Mouse (Mus musculus) kidney, embryonic 14.5 days (tissue): ENCODE measurements around the gene Cox7a2l. TPM values are rescaled to one million over a fixed set of nuclear protein-coding genes. Genes with fewer than 3 reads are reported as not detected.

Source experiments
- ATAC-seq: fragments of 200-750 bp; cut with Nextera tagmentation; 2 replicates; pipeline ENCODE4 v1.8.0; 2017; ENCODE audit warnings: moderate number of reproducible peaks, mild to moderate bottlenecking, moderate TSS enrichment, moderate library complexity; ENCODE audit not compliant: low FRiP score, low TSS enrichment
- H3K27ac ChIP-seq: fragments of 300-500 bp; sonication (generic); 2 replicates; pipeline ENCODE4 v1.5.1; 2014; ENCODE audit warnings: low read depth, mild to moderate bottlenecking, low read length, moderate library complexity, mixed read lengths
- H3K27me3 ChIP-seq: fragments of 300-500 bp; sonication (generic); 2 replicates; pipeline ENCODE4 v1.6.1; 2014; ENCODE audit warnings: mild to moderate bottlenecking, low read length; ENCODE audit not compliant: control insufficient read depth, insufficient read depth
- H3K36me3 ChIP-seq: fragments of 300-500 bp; sonication (generic); 2 replicates; pipeline ENCODE4 v1.6.1; 2014; ENCODE audit warnings: low read length, mixed read lengths; ENCODE audit not compliant: control insufficient read depth, insufficient read depth
- H3K4me1 ChIP-seq: fragments of 300-500 bp; sonication (generic); 2 replicates; pipeline ENCODE4 v1.6.1; 2014; ENCODE audit warnings: low read length, mixed read lengths; ENCODE audit not compliant: control insufficient read depth, insufficient read depth
- H3K4me2 ChIP-seq: fragments of 300-500 bp; sonication (generic); replicated peaks from 2 replicates; pipeline ENCODE4 v1.6.1; 2014; ENCODE audit warnings: low read depth, mild to moderate bottlenecking, low read length
- H3K4me3 ChIP-seq: fragments of 300-500 bp; sonication (generic); 2 replicates; pipeline ENCODE4 v1.5.1; 2014; ENCODE audit warnings: mild to moderate bottlenecking, low read length
- H3K9ac ChIP-seq: fragments of 300-500 bp; sonication (generic); 2 replicates; pipeline ENCODE4 v1.6.1; 2014; ENCODE audit warnings: low read depth, mild to moderate bottlenecking, low read length, moderate library complexity
- H3K9me3 ChIP-seq: fragments of 300-500 bp; sonication (generic); 2 replicates; pipeline ENCODE4 v1.6.1; 2016; ENCODE audit warnings: low read length; ENCODE audit not compliant: control insufficient read depth
- WGBS: fragments of 180-500 bp; shearing (Covaris S2); extraction: QIAGEN DNeasy Blood & Tissue Kit; methylation state at CpG from one replicate; pipeline ENCODE4 v1.1.7; 2014; 5-methylcytosine and 5-hydroxymethylcytosine counted together
- polyA plus RNA-seq: library from polyadenylated mRNA; unstranded; fragments of >200 nt; fragmentation: Nextera tagmentation; extraction: Ambion mirVana; gene quantifications from 2 replicates; pipeline ENCODE4 v1.2.1, GENCODE M21; 2014

Gene Cox7a2l
- polyA plus RNA-seq: 199 and 214 TPM in 2 replicates

GRCm38 (mm10) chr17:83517280-83518015 is at the start of gene Cox7a2l:
Gene Cox7a2l, minus strand, starts transcription at chr17:83517330.
- Histone ChIP-seq H3K9ac (no peak within 1 kb of the TSS), H3K4me3 (no peak within 1 kb of the TSS), H3K4me1 (peaks cover 15% of the 10 kb centered on the region; the same call in 1 of the 2 replicates), H3K27me3 (no peaks in the 10 kb centered on the region), H3K9me3 (no peaks in the 10 kb centered on the region), H3K4me2 (no peak within 1 kb of the TSS), H3K36me3 (no peaks in the 10 kb centered on the region), H3K27ac (no peak within 1 kb of the TSS)
- no peak for ATAC-seq
- WGBS: 87% methylated on average over 8 of the region's 8 CpGs

GRCm38 (mm10) chr17:83565506-83565905 is 48.4 kb upstream of the Cox7a2l start:
- WGBS: 74% methylated on average over 4 of the region's 4 CpGs
- H3K4me1 ChIP-seq: no peaks in the 10 kb centered on the region
- no peak overlapping the region for H3K4me3 ChIP-seq
- H3K9ac ChIP-seq: no peak overlapping the region
- ATAC-seq: no peak
- H3K9me3 ChIP-seq: no peaks in the 10 kb centered on the region
- no peaks in the 10 kb centered on the region for H3K27me3 ChIP-seq
- no peak overlapping the region for H3K4me2 ChIP-seq
- H3K27ac ChIP-seq: no peak overlapping the region
- H3K36me3 ChIP-seq: no peaks in the 10 kb centered on the region

GRCm38 (mm10) chr17:83564119-83564820 is 47.1 kb upstream of the Cox7a2l start:
- Histone ChIP-seq H3K4me2 (no peak overlapping the region), H3K27me3 (no peaks in the 10 kb centered on the region), H3K36me3 (no peaks in the 10 kb centered on the region), H3K4me1 (no peaks in the 10 kb centered on the region), H3K9ac (no peak overlapping the region), H3K4me3 (no peak overlapping the region), H3K9me3 (no peaks in the 10 kb centered on the region), H3K27ac (no peak overlapping the region)
- 60% methylated on average over 12 of the region's 12 CpGs for WGBS
- 0 out of 2 replicates have a peak, but pooled peaks have one; percentile 28 for ATAC-seq

GRCm38 (mm10) chr17:83563703-83564111 is 46.6 kb upstream of the Cox7a2l start:
- H3K9me3 ChIP-seq: no peaks in the 10 kb centered on the region
- WGBS: 46% methylated on average over 10 of the region's 10 CpGs
- H3K27me3 ChIP-seq: no peaks in the 10 kb centered on the region
- H3K4me1 ChIP-seq: no peaks in the 10 kb centered on the region
- H3K27ac ChIP-seq: no peak overlapping the region
- no peak overlapping the region for H3K4me3 ChIP-seq
- H3K4me2 ChIP-seq: no peak overlapping the region; the same call in 1 of the 2 replicates
- no peak overlapping the region for H3K9ac ChIP-seq
- no peaks in the 10 kb centered on the region for H3K36me3 ChIP-seq
- 0 out of 2 replicates have a peak, but pooled peaks have one; percentile 24 for ATAC-seq

- Histone ChIP-seq H3K9ac (no peak overlapping the region), H3K4me1 (no peaks in the 10 kb centered on the region), H3K27me3 (no peaks in the 10 kb centered on the region), H3K9me3 (no peaks in the 10 kb centered on the region), H3K27ac (no peak overlapping the region), H3K4me3 (no peak overlapping the region), H3K4me2 (no peak overlapping the region), H3K36me3 (no peaks in the 10 kb centered on the region)
- WGBS: 91% methylated on average over 5 of the region's 5 CpGs
- ATAC-seq: no peak
These were observed 45.3 kb upstream of the Cox7a2l start for GRCm38 (mm10) chr17:83562153-83563010.

- 69% methylated on average over 8 of the region's 8 CpGs for WGBS
- H3K36me3 ChIP-seq: no peaks in the 10 kb centered on the region
- ATAC-seq: no peak
- H3K9me3 ChIP-seq: no peaks in the 10 kb centered on the region
- H3K27ac ChIP-seq: no peak overlapping the region
- H3K9ac ChIP-seq: no peak overlapping the region
- H3K4me1 ChIP-seq: no peaks in the 10 kb centered on the region
- H3K4me2 ChIP-seq: no peak overlapping the region
- no peaks in the 10 kb centered on the region for H3K27me3 ChIP-seq
- no peak overlapping the region for H3K4me3 ChIP-seq
These were observed 42.0 kb upstream of the Cox7a2l start for GRCm38 (mm10) chr17:83559081-83559480.

- Histone ChIP-seq H3K9ac (no peak overlapping the region), H3K27ac (no peak overlapping the region), H3K4me3 (no peak overlapping the region), H3K27me3 (no peaks in the 10 kb centered on the region), H3K9me3 (no peaks in the 10 kb centered on the region), H3K36me3 (no peaks in the 10 kb centered on the region), H3K4me2 (no peak overlapping the region), H3K4me1 (no peaks in the 10 kb centered on the region)
- 90% methylated on average over 11 of the region's 11 CpGs for WGBS
- no peak for ATAC-seq
These were observed 38.7 kb upstream of the Cox7a2l start for GRCm38 (mm10) chr17:83555836-83556235.

- Histone ChIP-seq H3K9me3 (no peaks in the 10 kb centered on the region), H3K4me1 (no peaks in the 10 kb centered on the region), H3K4me2 (no peak overlapping the region), H3K27me3 (no peaks in the 10 kb centered on the region), H3K9ac (no peak overlapping the region), H3K27ac (no peak overlapping the region), H3K36me3 (no peaks in the 10 kb centered on the region), H3K4me3 (no peak overlapping the region)
- WGBS: 80% methylated on average over 7 of the region's 7 CpGs
- no peak for ATAC-seq
These were observed 37.9 kb upstream of the Cox7a2l start for GRCm38 (mm10) chr17:83554997-83555396.
